Mouse (Mus musculus): ENCODE results near the gene Ak8.

The Ak8 gene

GRCm38 (mm10) chr2:28699361-28700335 lies at the start of gene Ak8, which contains the start of gene Spaca9:
Gene Ak8, plus strand, starts transcription at chr2:28700164.
Gene Spaca9, minus strand, starts transcription at chr2:28699727.
- DNase-seq (ENCODE audit: low spot score), result peak; percentile 81

DNA sequence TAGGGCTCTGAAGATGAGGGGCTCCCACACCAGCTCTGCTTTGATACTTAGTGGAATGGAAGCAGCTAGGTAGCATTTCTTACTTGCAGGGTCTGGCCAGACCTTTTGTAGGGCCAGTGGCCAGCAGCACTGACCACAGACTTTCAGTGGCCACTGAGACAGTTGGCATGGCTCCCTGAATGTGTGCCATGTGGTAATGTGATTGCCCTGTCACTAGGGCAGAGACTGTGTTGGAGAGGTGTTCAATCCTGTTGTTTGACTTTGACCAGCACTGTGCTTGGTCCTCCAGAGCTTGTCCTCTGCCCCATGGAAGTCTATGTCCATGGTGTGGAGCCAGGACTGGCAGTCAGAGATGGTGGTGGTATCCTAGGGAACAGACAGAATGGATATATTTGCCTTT lies 49.4 kb upstream of the Ak8 start:
- no peak for DNase-seq (ENCODE audit: low spot score)

DNA sequence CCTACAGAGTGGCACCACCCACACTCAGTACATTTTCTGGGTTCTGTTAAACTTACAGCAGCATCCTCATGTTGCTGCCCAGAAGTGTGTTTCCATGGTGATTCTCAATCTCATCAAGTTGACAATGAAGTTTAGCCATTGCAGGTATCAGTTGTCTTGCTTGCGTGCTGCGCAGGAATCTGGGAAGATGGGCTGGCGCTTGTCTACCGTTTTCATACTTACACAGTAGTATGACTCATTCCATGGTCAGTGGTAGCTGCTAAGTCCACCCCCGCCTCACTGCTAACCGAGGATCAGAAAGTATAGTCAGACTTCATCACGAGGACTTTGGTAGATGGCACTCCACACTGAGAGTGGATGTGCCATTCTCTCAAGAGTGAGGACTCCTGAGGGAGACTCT lies 46.6 kb upstream of the Ak8 start:
- DNase-seq (ENCODE audit: low spot score), result no peak

DNA sequence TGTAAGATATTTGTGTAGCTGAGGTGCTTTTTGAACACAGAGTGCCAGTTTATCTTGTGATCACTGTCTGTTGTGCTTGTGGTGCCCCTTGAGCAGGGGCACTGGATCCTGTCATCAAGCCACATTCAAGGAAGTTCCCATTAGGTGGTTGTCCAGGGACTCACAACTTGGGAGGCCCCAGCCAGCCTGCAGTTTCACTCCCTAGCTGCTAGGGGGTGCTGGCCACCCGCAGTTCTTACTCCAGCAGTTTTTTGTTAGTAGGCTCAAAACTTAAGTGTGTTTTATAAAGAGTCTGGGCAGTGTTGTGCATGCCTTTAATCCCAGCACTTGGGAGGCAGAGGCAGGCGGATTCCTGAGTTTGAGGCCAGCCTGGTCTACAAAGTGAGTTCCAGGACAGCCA lies 45.7 kb upstream of the Ak8 start:
- DNase-seq (ENCODE audit: low spot score), result no peak

- no peak for DNase-seq (ENCODE audit: low spot score)
These were observed 43.7 kb upstream of the Ak8 start for GRCm38 (mm10) chr2:28656216-28656615.

DNA sequence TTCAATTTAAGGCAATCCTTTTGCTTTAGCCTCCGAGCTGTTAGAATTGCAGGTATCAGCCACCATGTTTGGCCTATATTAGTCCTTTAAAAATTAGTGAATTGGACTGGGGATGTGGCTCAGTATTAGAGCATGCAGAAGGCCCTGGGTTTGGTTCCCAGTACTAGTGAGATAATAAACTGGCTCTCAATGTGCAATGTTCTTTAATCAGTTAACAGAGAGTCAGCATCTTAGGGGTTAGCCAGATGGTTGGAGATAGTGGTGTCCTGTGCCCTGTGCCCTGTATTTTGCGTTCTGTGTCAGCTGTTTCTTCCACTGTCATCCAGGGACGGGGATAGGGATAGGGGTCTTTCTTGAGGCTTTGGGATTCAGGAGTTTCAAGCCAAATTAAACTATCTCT lies 37.1 kb upstream of the Ak8 start:
- DNase-seq (ENCODE audit: low spot score), result no peak

DNA sequence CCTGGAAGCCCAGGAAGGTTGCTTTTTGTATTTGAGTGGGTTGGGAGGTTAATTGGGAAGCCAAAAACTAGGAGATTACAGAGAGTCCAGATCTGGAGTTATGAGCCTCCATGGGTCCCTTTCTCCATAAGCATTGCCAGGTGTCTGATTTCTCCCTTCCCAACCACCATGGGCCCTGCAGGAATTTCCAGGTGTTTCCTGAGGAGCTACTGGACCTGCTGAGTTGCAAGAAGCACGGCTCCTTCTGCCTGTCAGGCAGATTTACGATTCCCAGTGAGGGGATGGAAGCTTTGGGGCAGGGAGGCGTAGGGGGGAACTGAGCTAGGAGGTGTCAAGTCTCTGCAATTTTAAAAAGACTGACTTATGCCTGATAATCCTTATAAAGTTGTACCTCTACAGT lies 34.1 kb upstream of the Ak8 start:
- no peak for DNase-seq (ENCODE audit: low spot score)

GRCm38 (mm10) chr2:28671438-28671837 lies 28.5 kb upstream of the Ak8 start:
- DNase-seq (ENCODE audit: low spot score), result no peak

DNA sequence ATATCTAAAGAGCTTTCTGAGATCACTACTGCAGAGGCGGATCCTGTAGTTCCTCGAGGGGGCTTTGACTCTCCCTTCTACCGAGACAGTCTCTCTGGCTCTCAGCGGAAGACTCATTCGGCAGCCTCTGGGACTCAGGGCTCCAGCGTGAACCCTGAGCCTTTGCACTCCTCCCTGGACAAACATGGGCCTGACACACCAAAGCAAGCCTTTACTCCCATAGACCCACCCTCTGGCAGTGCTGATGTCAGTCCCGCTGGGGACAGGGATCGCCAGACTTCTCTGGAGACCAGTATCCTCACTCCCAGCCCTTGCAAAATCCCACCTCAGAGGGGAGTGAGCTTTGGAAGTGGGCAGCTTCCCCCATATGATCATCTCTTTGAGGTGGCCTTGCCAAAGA lies 24.0 kb upstream of the Ak8 start:
- DNase-seq (ENCODE audit: low spot score), result no peak

DNA sequence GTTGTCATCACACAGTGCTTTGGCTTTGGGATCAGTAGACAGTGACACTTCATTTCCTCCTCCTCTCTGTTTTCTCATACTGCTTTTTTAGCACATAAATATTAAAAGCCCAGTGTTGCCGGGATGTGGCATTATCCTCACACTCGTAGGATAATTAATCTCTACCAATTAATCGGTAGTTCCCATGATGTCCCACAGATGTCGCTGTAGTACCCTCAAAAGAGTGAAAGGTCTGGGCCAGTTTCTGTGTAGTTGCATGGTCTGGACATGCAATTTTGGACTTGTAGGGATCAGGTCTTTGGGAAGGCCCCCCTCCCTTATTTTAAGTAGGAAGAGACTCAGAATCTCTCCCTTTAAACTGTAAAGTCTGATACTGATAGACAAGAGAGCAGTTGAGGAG lies 19.3 kb upstream of the Ak8 start:
- peak; percentile 66 for DNase-seq (ENCODE audit: low spot score)

DNA sequence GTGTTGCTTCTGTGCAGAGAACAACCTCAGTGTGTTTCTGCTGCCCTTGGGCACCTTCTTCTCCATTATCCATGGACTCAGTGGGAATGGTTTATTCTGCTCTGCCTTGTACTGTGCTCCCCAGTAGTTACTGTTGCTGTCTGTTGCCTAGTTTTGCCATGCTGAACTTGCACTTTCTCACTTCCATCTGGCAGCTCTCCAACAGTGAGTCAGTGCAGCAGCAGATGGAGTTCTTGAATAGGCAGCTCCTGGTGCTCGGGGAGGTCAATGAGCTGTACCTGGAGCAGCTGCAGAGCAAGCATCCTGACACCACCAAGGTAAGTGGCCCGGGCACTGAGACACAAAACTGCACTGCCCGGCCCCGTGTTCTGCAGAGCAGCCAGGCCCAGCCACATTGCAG lies 18.2 kb upstream of the Ak8 start:
- DNase-seq (ENCODE audit: low spot score), result peak; percentile 78

GRCm38 (mm10) chr2:28685895-28686294 lies 14.1 kb upstream of the Ak8 start:
- DNase-seq (ENCODE audit: low spot score), result no peak

GRCm38 (mm10) chr2:28688431-28688830 lies 11.5 kb upstream of the Ak8 start:
- DNase-seq (ENCODE audit: low spot score), result peak; percentile 54

- DNase-seq (ENCODE audit: low spot score), result no peak
These were observed 7.3 kb upstream of the Ak8 start for GRCm38 (mm10) chr2:28692692-28693091.

- no peak for DNase-seq (ENCODE audit: low spot score)
These were observed 1.4 kb upstream of the Ak8 start for GRCm38 (mm10) chr2:28698566-28698965.

- no peak for DNase-seq (ENCODE audit: low spot score)
These were observed 1.8 kb downstream of the Ak8 start for GRCm38 (mm10) chr2:28701646-28702262.

GRCm38 (mm10) chr2:28706106-28706636 lies 6.2 kb downstream of the Ak8 start:
- no peak for DNase-seq (ENCODE audit: low spot score)

DNA sequence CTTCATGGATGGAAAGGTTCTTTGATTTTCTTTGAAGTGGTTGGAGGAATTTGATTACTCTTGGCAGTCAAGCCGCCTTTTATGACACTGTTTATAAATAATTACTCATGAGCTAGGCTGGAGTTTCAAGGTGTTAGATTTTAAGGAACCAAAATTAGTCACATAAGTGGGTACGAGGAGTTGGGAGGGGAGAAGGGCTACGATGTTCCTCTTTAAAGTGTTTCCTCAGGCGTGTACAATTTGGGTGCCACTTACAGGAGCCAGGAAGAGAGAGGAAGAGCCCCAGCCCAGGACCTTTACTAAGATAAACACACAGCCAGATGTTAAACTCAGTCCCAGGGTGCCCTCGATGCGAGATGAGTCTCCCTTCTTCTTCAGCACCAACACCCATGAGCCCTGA lies 6.8 kb downstream of the Ak8 start:
- DNase-seq (ENCODE audit: low spot score), result no peak

DNA sequence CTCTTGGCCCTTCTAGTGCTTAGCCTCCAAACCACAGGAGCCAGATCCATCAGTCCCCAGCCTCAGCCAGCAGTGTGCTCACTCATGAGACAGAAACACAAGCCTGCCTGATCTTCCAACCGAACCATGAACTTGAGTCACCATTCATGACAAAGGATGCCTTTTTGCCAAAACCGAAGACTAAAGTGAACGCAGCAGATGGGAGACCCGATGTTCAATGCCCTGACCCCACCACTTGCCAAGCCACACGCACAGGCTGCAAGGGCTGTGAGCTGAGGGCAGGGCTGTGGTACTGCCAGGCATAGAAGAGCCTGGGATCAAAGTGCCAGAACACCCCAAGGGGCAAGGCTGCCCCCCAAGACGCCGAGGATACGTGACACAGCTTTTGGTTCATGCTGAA lies 13.1 kb downstream of the Ak8 start:
- no peak for DNase-seq (ENCODE audit: low spot score)

GRCm38 (mm10) chr2:28722419-28722818 lies 22.5 kb downstream of the Ak8 start:
- DNase-seq (ENCODE audit: low spot score), result no peak

DNA sequence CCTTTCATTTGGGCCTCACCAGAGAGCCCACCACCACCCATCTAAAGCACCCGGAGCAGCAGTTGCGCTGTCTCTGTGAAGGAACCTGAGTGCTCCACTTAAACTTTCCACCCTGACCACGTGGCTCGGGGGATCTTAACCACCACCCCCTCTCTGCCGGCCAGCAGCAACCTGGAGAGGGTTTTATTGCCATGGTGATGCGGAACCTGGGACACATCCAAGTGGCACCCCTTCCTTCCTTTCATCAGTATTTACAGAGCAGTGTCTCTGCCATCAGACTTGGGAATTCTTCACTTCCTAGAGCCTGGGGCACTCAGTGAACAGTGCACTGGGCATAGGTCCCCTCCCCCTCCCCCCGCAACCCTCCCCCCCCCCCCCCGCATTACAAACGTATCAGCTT lies 23.9 kb downstream of the Ak8 start:
- no peak for DNase-seq (ENCODE audit: low spot score)

GRCm38 (mm10) chr2:28727786-28728404 lies 27.9 kb downstream of the Ak8 start:
- no peak for DNase-seq (ENCODE audit: low spot score)

DNA sequence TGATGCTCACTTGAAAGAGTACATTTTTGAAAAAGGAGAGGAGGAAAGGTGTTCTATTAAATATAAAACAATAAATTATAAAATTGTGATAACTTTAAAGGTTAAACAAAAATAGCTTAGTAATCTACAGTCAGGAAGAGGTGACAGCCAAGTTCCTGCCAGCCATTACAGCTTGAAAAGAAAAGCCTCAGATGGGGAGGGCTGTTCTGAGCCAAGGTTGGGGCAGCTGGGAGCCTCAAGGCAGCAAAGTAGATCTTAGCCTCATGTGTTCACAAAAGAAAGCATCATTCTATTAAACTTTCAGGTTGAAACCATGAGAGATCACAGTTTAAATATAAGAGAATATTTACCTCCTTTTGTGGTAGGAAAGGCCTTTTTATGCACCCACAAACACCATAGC lies 30.7 kb downstream of the Ak8 start:
- no peak for DNase-seq (ENCODE audit: low spot score)

All from MN1 (cell line).